Mouse (Mus musculus) brown adipose tissue, adult 24 weeks (tissue): Measurements from ENCODE around the gene Gm5678. TPM values are rescaled to one million over a fixed set of nuclear protein-coding genes. Genes with fewer than 3 reads are reported as not detected.
"Not testable (repeated sequence)": the region's sequence is repeated elsewhere in the genome, so short reads cannot be mapped to it uniquely, and the experiment has no call there.

Experiments used
- H3K27ac ChIP-seq: fragments of 200-500 bp; replicated peaks from 2 replicates; pipeline ENCODE4 v1.5.1; 2012; ENCODE audit warnings: low read depth, mild to moderate bottlenecking, low read length
- H3K4me1 ChIP-seq: fragments of 200-500 bp; 2 replicates; pipeline ENCODE4 v1.6.1; 2012; ENCODE audit warnings: low read length, mixed read lengths; ENCODE audit not compliant: control insufficient read depth, insufficient read depth, insufficient read length
- H3K4me3 ChIP-seq: fragments of 200-500 bp; 2 replicates; pipeline ENCODE4 v1.5.1; 2012; ENCODE audit warnings: low read depth, mild to moderate bottlenecking, low read length, moderate library complexity; ENCODE audit not compliant: insufficient read depth
- polyA plus RNA-seq: library from polyadenylated mRNA; stranded (reverse); fragments of >200 nt; gene quantifications from 2 replicates; pipeline ENCODE4 v1.2.4, GENCODE M21; 2012; ENCODE audit not compliant: missing spikeins, insufficient read depth, insufficient read length

The Gm5678 gene
- polyA plus RNA-seq, 1 experiment, result not detected

- no peaks in the 10 kb centered on the region for H3K4me1 ChIP-seq
- H3K4me3 ChIP-seq, result no peak overlapping the region
- no peak overlapping the region for H3K27ac ChIP-seq
These were observed 20.7 kb downstream of the Gm5678 start for GRCm38 (mm10) chr16:93648441-93649183.

GRCm38 (mm10) chr16:93667976-93668375, 40.1 kb downstream of the Gm5678 start:
- Histone ChIP-seq H3K27ac (no peak overlapping the region), H3K4me3 (no peak overlapping the region), H3K4me1 (no peaks in the 10 kb centered on the region)

- H3K4me1 ChIP-seq, result no peaks in the 10 kb centered on the region
These were observed 41.6 kb downstream of the Gm5678 start for GRCm38 (mm10) chr16:93669521-93669920.

GRCm38 (mm10) chr16:93670466-93670865, 42.6 kb downstream of the Gm5678 start:
- not testable (repeated sequence) for H3K4me3 ChIP-seq, H3K27ac ChIP-seq, H3K4me1 ChIP-seq

More at GRCm38 (mm10) chr16:93669521-93669920, 41.6 kb downstream of the Gm5678 start:
- no peak overlapping the region for H3K4me3 ChIP-seq
- no peak overlapping the region for H3K27ac ChIP-seq

- Histone ChIP-seq H3K4me3 (no peak overlapping the region), H3K27ac (no peak overlapping the region), H3K4me1 (no peaks in the 10 kb centered on the region)
These were observed 43.2 kb downstream of the Gm5678 start for GRCm38 (mm10) chr16:93671064-93671463.

GRCm38 (mm10) chr16:93676376-93676775, 48.5 kb downstream of the Gm5678 start:
- H3K4me1 ChIP-seq, result no peaks in the 10 kb centered on the region
- H3K27ac ChIP-seq, result no peak overlapping the region
- no peak overlapping the region for H3K4me3 ChIP-seq

- Histone ChIP-seq H3K27ac (no peak overlapping the region), H3K4me1 (no peaks in the 10 kb centered on the region), H3K4me3 (no peak overlapping the region)
These were observed 50.3 kb downstream of the Gm5678 start for GRCm38 (mm10) chr16:93678206-93678605.

GRCm38 (mm10) chr16:93679165-93679564, 51.3 kb downstream of the Gm5678 start:
- Histone ChIP-seq H3K4me3 (no peak overlapping the region), H3K27ac (no peak overlapping the region), H3K4me1 (no peaks in the 10 kb centered on the region)

Other genes with a start within 250 kb of the Gm5678 start
- 2.4 and 4.6 TPM in 2 replicates for gene Setd4, start 24.0 kb upstream of the Gm5678 start, polyA plus RNA-seq
- gene Cbr1, start 22.2 kb upstream of the Gm5678 start, polyA plus RNA-seq, result 91.1 and 93.4 TPM in 2 replicates
- 7.2 TPM in 2 replicates for gene Cbr3, start 55.1 kb downstream of the Gm5678 start, polyA plus RNA-seq
- gene Dop1b, start 83.8 kb downstream of the Gm5678 start, polyA plus RNA-seq, result 18.9 and 24.0 TPM in 2 replicates
- 9.4 and 9.7 TPM in 2 replicates for gene Morc3, start 204.0 kb downstream of the Gm5678 start, polyA plus RNA-seq